Mouse (Mus musculus) common myeloid progenitor, adult 5-6 weeks (primary cell): ENCODE results near the gene Ifit1bl1. TPM values are rescaled to one million over a fixed set of nuclear protein-coding genes. Genes with fewer than 3 reads are reported as not detected.
"Not testable (repeated sequence)": the region's sequence is repeated elsewhere in the genome, so short reads cannot be mapped to it uniquely, and the experiment has no call there.

Experiments
- ATAC-seq: replicated peaks from 2 replicates; pipeline ENCODE4 v1.8.0; 2016; ENCODE audit warnings: low read depth, mild to moderate bottlenecking, moderate TSS enrichment, inconsistent platforms; ENCODE audit not compliant: poor library complexity, severe bottlenecking
- total RNA-seq: library from RNA; stranded (forward); fragments of 200-1000, 187-1606 nt; gene quantifications from 2 replicates; pipeline ENCODE4 v1.2.3, GENCODE M21; 2017

The Ifit1bl1 gene
- total RNA-seq, 1 experiment from 2014 or later, result not detected

DNA sequence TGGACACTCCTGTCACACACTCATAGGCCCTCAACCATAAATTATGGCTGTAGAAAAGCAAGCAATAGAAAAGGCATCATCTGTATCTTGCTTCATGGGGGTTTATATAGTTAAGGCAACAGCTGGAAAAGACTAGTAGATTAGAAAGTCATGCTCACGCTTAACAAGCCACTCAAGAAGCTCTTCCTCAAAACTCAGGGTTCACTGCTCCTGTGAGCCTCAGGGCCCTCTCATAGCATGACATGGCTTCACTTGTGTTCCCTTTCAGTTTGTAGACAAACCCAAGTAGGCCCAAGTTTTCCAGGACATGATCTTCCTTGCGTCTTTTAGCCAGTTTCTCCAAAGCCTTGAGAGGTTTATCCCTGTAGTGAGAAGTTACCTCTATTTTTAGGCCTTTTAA is 8.3 kb downstream of the Ifit1bl1 start:
- ATAC-seq, result no peak

DNA sequence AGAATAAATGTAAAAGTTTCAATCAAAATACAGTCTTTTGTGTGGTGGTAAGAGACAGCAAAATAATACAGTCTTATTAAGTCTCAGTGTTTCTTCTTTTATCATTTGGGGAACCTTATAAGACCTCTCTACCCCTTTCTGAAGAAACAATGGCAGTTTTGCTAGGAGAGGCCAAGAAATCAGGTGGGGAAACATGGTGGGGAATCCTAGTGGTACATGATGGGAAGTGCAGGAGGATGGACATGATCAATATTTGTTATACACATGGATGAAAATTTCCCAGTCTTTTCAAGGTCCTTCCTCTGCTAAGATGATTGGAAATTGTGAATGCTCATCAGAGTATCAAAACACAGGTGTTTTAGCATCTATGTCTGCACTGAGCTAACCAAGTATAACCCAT is 12.8 kb downstream of the Ifit1bl1 start:
- 0 out of 2 replicates have a peak, but pooled peaks have one; percentile 45 for ATAC-seq

DNA sequence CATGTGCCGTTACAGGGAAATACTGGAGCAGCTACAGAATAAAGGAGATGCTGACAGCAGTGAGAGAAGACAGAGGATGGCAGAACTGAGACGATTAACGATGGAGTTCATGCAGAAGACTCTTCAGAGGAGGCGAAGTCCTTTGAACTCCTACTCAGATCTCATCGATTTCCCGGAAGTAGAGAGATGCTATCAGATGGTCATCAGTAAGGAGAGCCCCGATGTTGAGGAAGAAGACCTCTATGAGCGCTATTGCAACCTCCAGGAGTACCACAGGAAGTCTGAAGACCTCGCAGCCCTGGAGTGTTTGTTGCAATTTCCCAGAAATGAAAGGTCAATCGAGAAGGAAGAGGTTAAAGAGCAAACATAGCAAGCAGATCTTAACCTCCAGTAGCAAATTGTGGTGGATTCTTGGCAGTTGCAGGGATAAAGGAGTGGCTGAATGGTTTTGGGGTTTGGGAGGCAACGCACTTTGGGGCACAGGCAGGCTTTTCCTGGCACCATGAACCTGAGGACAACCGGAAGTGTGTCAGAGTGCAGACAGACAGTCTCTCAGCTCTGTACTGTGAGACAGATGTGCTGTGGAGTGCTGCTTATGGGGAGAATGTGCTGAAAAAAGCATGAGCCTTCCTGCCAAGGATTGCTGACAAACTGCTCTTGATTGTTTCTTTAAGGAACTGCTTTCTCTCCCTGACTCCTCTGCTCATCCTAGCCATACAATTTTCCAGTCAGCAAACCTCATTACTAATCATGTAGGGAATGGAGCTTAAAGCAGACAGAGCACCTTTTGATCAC is 13.7 kb downstream of the Ifit1bl1 start:
- not testable (repeated sequence) for ATAC-seq

DNA sequence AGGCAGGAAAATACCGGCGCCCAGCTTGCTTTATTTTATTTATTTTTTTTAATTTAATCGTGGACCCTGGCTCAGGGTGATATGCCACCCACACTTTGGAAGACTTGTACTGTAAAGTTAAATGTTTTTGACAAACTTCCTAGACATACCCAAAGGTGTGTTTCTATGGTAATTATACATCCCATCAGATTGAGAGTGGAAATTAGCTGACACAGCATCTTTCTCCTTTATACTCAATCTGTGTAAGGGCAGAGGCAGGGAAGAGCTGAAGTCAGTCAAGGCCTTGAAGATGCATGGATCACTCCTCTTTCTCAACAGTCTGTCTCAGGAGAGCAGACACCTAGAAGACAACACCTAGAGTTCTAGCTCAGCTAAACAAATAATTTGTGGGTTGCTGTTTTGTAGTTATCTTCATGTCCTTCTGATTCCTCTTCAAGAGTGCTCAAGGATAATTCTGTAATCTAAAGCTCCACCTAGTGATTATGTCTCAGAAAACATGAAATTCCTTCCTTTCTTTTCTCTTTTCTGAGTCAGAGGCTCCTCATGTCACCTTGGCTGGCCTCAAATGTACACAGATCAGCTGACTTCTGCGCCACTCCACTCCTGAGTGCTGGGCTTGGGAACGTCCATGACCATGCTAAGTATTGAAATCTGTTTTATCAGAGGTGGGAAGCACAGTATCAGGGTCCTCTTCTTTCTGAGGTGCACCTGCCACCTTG is 15.9 kb downstream of the Ifit1bl1 start:
- ATAC-seq, result not testable (repeated sequence)

DNA sequence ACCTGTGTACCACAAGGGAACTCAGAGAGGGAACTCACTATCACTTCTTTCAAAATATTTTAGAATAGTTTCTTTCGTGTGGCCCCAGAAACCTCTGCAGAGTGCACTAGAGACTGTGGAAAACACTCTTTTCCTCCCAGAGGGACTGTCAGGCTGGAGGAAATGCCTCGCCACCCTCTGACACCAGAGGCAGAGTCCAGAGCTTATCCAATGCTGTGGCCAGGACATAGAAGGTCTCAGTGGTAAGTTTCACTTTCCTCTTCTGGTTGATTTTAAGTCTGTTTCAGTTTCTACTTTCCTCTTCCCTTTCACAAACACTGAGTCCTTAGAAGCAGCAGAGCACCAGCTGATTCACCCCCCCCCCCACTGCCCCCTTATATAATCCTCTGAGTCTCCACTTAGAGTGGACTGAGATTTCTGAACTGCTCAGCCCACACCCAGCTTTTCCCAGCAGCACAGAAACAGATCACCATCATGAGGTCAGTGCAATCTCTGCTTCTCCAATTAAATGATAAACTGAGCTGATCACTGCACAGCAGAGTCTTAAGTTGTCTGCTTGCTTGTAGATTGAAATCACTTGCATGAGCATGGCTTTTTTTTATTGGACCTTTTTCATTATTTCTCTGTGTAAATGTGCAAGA is 18.5 kb downstream of the Ifit1bl1 start, which contains the start of gene Ifit3:
Gene Ifit3, plus strand, starts transcription at position 406 of the 641 bp plus-strand sequence.
- ATAC-seq, result peak; percentile 89

DNA sequence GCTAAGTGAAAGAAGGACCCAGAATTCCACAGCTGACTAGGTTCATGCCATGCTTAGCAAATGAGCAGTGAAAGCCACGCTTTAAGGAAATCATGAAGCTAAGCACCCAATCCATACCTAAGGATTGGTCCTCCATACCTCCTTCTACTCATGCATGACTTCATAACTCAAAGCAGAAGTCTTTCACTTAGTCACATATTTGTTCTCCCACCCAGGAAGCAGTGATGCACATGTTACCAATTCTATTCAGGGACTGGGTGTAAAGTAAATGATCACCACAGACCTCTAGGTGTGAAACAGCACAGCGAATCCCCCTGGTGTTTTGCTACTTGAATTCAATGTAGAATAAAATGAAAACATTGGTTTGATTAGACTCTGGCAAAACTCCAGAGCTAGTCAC is 19.1 kb downstream of the Ifit1bl1 start:
- 0 out of 2 replicates have a peak, but pooled peaks have one; percentile 13 for ATAC-seq

DNA sequence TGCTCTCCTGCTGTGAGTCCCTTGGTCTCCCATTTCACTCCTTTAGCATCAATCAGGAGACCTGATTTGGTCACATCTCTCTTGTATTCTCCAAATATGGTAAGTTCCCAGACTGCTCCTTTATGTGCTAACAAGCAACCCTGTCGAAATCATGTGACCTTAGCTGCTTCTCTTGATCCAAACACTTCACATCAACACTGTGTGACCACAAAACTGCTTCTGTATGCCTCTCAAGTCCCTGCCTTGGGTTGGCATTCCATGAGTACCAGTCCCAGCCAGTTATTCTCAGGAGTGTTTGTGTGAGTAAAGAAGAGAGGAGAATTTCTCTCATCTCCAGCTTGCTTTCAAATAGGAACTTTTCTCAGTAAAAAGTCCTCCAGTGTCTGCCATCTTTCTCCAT is 24.6 kb downstream of the Ifit1bl1 start:
- no peak for ATAC-seq

DNA sequence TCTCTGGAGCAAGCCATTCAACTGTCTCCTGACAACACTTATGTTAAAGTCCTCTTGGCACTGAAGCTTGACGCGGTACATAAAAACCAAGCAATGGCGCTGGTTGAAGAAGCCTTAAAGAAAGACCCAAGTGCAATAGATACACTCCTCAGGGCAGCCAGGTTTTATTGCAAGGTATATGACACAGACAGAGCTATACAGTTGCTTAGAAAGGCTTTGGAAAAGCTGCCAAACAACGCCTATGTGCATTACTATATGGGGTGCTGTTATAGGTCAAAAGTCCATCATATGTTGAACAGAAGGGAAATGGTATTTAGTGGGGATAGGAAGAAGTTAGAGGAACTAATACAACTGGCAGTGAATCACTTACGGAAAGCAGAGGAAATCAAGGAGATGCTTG is 28.1 kb downstream of the Ifit1bl1 start:
- no peak for ATAC-seq

DNA sequence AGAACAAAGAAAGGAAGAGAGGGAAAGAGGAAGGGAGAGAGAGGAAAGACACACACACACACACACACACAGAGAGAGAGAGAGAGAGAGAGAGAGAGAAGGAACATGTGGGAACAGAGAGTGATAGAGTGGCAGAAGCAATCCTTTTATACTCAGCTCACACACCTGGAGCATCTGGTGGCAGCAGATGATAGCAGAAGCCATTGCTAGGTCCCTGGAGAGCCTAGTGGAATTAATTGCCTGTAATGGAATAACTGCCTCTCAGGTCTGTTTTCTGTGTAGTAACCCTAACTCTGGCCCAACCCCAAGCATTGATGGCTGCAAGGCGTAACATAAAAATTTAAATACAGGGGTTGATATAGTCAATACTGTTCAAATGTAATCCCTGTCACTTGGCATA is 30.7 kb downstream of the Ifit1bl1 start:
- ATAC-seq, result no peak

DNA sequence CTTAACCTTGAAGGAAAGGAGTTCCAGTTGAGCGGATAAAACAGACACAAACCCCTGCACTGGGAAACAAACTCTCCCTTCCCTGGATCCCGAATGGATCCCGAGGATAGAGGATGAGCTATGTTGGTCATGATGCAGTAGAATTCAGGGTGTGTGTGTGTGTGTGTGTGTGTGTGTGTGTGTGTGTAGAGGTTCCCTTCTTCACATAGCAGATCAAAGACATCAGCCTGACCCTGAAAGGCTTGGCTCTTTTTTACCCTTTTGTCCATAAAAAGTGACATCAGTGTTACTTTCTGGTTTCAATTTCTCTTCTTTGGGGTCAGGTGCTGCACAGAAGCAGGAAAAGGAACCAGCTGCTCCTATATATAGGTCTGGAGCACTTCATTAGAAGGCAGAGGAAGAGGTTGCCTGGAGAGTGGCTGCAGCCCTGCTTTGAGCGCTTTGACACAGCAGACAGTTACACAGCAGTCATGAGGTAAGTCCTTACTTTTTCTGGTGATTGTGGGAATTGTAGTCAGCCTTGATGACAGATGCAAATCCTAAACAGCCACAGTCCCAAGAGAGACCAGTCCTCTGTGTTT is 31.8 kb downstream of the Ifit1bl1 start:
- 0 out of 2 replicates have a peak, but pooled peaks have one; percentile 47 for ATAC-seq

DNA sequence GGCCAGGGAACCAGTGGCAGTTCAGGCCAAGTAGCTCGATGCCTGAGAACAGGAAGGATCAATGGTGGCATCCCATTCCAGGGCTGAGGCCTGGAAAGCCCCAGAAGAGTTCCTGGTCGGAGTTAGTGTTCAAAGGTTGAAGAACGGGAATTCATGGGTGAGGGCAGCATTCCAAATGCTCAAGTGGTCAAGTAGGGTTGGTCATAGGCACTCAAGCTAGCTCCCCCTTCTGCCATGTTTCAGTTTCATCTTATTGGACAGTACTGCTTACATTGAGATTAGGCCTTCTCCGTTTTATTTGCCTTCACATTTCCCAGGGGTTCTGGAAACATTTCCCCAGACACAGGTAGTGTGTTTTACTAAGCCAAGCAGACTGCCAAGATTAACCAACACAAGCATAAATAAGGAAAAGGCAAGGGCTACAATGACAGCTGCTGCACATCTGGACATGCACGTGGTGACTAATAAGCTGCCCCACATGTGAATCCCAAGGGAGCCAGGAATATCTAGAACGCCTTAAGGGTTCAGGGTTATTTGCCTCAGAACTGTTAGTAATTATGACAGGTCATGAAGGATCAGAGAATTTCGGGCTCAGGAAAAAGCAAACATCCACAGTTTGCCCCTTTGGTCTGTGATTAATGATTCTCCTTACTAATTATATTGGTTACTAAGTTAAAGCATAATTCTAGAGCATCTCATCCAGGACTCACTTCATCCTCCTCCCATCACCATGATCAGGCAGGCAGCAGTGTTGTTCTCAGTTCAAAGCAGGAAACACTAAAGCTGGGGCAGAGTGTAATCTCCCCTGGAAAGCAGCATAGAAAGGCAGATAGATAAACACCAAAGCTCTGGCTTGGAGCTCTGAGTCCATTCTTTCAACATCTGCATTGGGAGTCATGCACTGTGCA is 32.5 kb downstream of the Ifit1bl1 start:
- no peak for ATAC-seq

DNA sequence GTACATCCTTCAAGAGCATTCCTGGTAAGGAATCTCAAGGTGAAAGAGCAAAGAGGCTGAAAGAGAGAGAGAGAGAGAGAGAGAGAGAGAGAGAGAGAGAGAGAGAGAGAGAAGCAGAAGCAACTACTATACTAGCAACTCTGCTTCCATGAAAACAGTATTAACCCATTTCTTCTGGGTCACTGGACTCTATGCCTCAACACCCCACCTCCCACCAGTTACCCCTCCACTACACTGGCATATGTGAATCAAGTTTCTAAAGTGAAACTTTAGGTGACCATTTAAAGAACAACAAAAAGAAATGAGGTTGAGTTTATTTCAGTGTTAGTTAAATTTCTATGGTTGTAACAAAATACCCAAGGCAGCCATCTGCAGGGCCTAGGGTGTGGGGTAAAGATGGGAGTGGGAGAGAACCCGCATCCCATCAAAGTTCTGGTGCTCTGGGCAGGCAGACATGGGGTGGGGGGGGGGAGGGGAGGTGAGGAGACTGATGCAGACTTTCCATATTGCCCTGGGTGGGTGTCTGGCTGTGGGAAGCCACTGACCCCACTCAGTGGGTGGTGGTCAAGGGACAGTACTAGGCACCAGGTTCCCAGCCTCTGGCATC is 35.5 kb downstream of the Ifit1bl1 start:
- no peak for ATAC-seq

DNA sequence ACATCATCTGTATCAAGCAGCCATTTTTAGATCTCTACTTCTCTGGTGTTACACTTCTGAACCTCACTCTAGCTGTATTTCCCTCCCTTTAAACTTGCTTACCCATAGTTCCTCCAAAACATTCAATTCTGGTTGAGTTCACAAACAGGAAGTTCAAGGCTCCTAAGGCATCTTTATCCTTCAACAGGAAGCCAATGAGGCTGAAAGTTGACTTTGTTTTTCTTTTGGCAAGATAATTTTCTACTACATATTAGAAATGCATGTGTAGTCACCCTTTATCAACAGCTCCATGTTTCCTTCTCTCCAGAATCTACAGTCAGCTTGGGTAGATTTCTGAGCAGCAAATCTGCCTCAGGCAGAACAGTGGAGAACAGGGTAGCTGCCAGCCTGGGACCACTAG is 39.2 kb downstream of the Ifit1bl1 start:
- peak; percentile 79 for ATAC-seq

DNA sequence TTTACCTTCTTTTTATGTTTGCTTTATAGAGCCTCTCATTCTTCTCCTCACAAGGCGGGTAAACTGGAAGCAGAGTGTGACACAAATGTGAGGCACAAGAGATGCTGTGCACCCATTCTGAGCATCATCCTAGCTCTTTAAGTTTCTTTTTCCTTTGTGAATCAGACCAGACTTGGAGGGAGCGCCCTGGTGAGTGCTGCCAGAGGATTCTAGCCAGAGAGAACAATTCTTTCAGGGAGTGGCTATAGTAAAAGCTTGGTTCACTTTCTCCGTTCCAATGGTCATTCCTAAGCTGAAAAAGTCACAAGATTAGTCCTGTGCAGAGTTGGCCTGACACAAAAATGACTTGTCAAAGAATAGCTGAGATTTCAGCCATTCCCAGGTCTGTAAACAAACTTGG is 45.1 kb downstream of the Ifit1bl1 start:
- no peak for ATAC-seq

DNA sequence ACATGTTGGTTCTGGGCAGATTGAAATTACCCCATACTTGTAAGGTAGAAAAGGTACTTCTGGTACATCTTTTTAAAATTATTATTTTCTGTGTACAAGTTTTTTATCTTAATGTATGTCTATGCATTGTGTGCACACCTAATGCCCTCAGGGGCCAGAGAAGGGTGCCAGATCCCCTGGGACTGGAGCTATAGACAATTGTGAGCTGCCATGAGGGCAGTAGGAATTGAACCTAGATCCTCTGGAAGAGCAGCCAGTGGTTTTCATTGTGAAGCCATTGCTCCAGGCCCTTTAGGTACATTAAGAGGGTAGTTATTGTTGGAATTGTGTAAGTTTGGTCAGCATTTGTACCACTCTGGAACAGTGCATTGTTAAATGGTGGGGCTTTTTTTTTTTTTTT is 47.7 kb downstream of the Ifit1bl1 start:
- ATAC-seq, result no peak

DNA sequence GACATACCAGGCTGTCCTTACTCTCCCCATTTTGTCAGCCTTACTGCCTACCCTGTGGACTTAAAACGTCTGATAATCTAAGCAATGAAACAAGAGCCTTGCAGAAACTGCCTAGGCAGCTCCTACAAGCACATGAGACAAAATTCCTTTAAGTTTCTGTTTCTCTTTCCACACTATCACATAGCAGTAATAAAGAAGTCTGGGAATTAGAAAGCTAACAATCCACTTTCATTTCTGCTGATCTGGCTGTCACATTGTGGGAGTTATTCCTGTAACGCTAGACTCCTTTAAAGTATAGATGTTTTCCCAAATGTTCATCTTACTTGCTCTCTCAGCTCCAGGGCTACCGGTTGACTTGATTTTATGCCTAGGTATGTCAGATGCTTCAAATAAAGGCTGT is 48.2 kb downstream of the Ifit1bl1 start:
- ATAC-seq, result no peak

DNA sequence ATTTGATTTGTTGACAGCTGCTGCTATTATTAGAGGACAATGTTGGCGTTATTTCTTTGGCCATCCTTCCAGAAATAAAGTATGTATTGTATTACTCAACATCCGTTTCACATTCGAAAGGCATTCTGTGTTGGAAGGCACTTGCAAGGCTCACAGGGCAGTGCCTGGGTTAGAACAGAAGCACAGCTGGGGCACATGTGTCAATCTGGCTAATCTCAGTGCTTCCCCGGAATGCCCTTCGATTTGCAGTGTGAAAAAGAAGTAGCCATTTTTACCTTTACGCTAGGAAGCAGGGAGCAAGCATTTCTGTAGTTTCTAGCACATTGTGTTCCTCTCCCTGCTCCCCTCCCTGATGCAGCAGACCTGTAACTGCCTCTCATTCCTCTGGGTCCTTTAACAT is 48.7 kb downstream of the Ifit1bl1 start:
- no peak for ATAC-seq

DNA sequence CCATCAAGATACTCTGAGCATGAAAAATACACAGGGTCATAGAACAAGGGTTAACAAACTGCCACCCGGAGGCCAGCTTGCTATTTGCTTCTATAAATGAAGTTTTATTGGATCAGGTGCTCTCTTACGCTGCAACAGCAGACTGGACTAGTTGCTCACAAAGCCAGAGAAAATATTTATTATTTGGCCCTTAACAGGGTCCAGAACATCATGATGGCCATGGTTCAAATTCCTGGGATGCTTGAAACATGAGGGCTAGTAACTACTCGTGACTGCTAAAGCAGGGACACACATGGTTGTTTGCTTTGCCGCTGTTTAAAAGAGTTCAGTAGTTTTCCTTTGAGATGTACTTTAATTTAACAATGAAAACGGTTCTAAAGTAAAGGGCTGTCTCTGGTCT is 49.8 kb downstream of the Ifit1bl1 start:
- ATAC-seq, result no peak
